In the genomic region with DNA sequence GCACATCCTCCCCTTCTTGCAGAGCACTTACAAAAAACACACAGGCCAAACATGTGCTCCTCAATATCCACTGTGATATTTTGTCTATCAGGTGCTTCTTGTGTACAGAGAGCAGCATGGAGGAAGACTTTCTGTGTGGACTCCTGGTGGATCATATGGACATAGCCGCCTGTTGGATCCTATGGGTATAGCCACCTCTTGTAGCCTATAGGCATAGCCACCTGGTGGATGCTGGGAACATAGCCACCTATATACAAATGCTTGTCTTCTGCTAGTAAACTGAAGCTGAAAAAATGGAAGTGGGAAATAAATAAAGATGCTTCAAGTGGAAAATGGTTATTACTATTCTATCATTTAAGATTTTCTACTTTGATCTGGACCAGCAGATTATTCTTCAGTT, we compare ENCODE assay signal across 31 mouse cellular contexts.
DNase-seq lines count a peak whose midpoint lies in the region; ATAC-seq and TF ChIP-seq lines count a peak whose summit lies in the region.
"Had no signal": no experiment of that assay in that cellular context is flagged by ENCODE, and none has a peak within 500 bp of the region (broad histone marks: within the 10 kb centered on the region; RNA-seq: fewer than 3 reads in every experiment).

No protein-coding gene starts in this region.

- H3K27ac ChIP-seq in intestine, postnatal 0 days (ENCODE audit: low read depth, low read length) = no peak overlapping the region
- H3K27ac ChIP-seq in intestine, embryonic 16.5 days (ENCODE audit: low read length) = no peak overlapping the region
- no peak overlapping the region for H3K27ac ChIP-seq in forebrain, embryonic 15.5 days (replicated peaks)
- H3K27ac ChIP-seq: embryonic facial prominence, embryonic 15.5 days; forebrain, embryonic 12.5 days; heart, embryonic 10.5 days; heart, embryonic 15.5 days; hindbrain, embryonic 12.5 days; hindbrain, postnatal 0 days; intestine, embryonic 15.5 days; limb, embryonic 13.5 days; liver, embryonic 12.5 days had no signal

- no peak overlapping the region for H3K9ac ChIP-seq in intestine, postnatal 0 days (ENCODE audit: low read depth, low read length)
- no peak overlapping the region for H3K9ac ChIP-seq in intestine, embryonic 16.5 days (ENCODE audit: low read depth, low read length)
- no peak overlapping the region for H3K9ac ChIP-seq in forebrain, embryonic 15.5 days (replicated peaks)
- H3K9ac ChIP-seq: embryonic facial prominence, embryonic 15.5 days; forebrain, embryonic 12.5 days; heart, embryonic 15.5 days; hindbrain, embryonic 12.5 days; intestine, embryonic 15.5 days; limb, embryonic 13.5 days; liver, embryonic 12.5 days had no signal

- no peak overlapping the region for H3K4me3 ChIP-seq in intestine, postnatal 0 days (ENCODE audit: low read depth, low read length)
- H3K4me3 ChIP-seq in intestine, embryonic 16.5 days (ENCODE audit: low read length) = no peak overlapping the region
- no peak overlapping the region for H3K4me3 ChIP-seq in forebrain, embryonic 15.5 days
- H3K4me3 ChIP-seq: embryonic facial prominence, embryonic 15.5 days; forebrain, embryonic 12.5 days; heart, embryonic 10.5 days; heart, embryonic 15.5 days; hindbrain, embryonic 12.5 days; intestine, embryonic 15.5 days; limb, embryonic 13.5 days; liver, embryonic 12.5 days had no signal

- ATAC-seq in intestine, postnatal 0 days = no peak
- ATAC-seq in intestine, embryonic 16.5 days = no peak
- ATAC-seq in forebrain, embryonic 15.5 days (replicated peaks) = no peak
- ATAC-seq: hindbrain, postnatal 0 days; intestine, embryonic 15.5 days; liver, embryonic 12.5 days had no signal

- H3K36me3 ChIP-seq in intestine, postnatal 0 days (ENCODE audit: control insufficient read depth, insufficient read depth) = no peaks in the 10 kb centered on the region
- no peaks in the 10 kb centered on the region for H3K36me3 ChIP-seq in intestine, embryonic 16.5 days (ENCODE audit: control insufficient read depth, insufficient read depth, low read length)
- H3K36me3 ChIP-seq in forebrain, embryonic 15.5 days = no peaks in the 10 kb centered on the region
- H3K36me3 ChIP-seq: embryonic facial prominence, embryonic 15.5 days; forebrain, embryonic 12.5 days; heart, embryonic 10.5 days; heart, embryonic 15.5 days; hindbrain, embryonic 12.5 days; intestine, embryonic 15.5 days; limb, embryonic 13.5 days; liver, embryonic 12.5 days had no signal

- DNase-seq in 3T3-L1 (ENCODE audit: low read depth, low spot score) (peak; percentile 1), A20 (ENCODE audit: low read depth, low spot score) (peak; percentile 16), R1 (ENCODE audit: low read depth, low spot score) (peak; percentile 28)
- DNase-seq in adrenal gland, adult 18-20 months (ENCODE audit: low spot score in 2 of 2) = no peak
- no peak for DNase-seq in heart, adult 11 months
- DNase-seq: adrenal gland, postnatal 25 days; cerebellum, adult 11-12 months; cerebellum, adult 9-11 months; gastrocnemius, postnatal 14 days; heart, postnatal 36 days; kidney, adult 9 months; kidney, postnatal 25 days; lung, adult 2 months; lung, postnatal 14 days; midbrain, embryonic 14.5 days; right cerebral cortex, postnatal 25 days; spleen, adult 18-20 months; thymus, adult 18-20 months; thymus, postnatal 4 days had no signal

- 83% methylated on average over 1 of the region's 1 CpGs for WGBS in intestine, postnatal 0 days
- 73% methylated on average over 1 of the region's 1 CpGs for WGBS in intestine, embryonic 16.5 days
- 85% methylated on average over 1 of the region's 1 CpGs for WGBS in forebrain, embryonic 15.5 days

- no peaks in the 10 kb centered on the region for H3K27me3 ChIP-seq in intestine, postnatal 0 days (replicated peaks; ENCODE audit: control insufficient read depth, insufficient read depth, low read length)
- no peaks in the 10 kb centered on the region for H3K27me3 ChIP-seq in intestine, embryonic 16.5 days (replicated peaks; ENCODE audit: control insufficient read depth, insufficient read depth, low read length)
- no peaks in the 10 kb centered on the region for H3K27me3 ChIP-seq in forebrain, embryonic 15.5 days
- H3K27me3 ChIP-seq: embryonic facial prominence, embryonic 15.5 days; forebrain, embryonic 12.5 days; heart, embryonic 15.5 days; hindbrain, embryonic 12.5 days; intestine, embryonic 15.5 days; limb, embryonic 13.5 days; liver, embryonic 12.5 days had no signal

- H3K4me1 ChIP-seq in intestine, postnatal 0 days (replicated peaks; ENCODE audit: control insufficient read depth, insufficient read depth, low read length) = no peaks in the 10 kb centered on the region
- H3K4me1 ChIP-seq in intestine, embryonic 16.5 days (ENCODE audit: control insufficient read depth, insufficient read depth, low read length) = no peaks in the 10 kb centered on the region
- no peaks in the 10 kb centered on the region for H3K4me1 ChIP-seq in forebrain, embryonic 15.5 days
- H3K4me1 ChIP-seq: embryonic facial prominence, embryonic 15.5 days; forebrain, embryonic 12.5 days; heart, embryonic 10.5 days; heart, embryonic 15.5 days; hindbrain, embryonic 12.5 days; intestine, embryonic 15.5 days; limb, embryonic 13.5 days; liver, embryonic 12.5 days had no signal

- TF ChIP-seq CTCF in intestine, postnatal 0 days (IDR thresholded peaks at IDR 0.05; ENCODE audit: low read depth) = peak; percentile 19; the same call in 1 of the 2 replicates

- H3K4me2 ChIP-seq in intestine, postnatal 0 days (replicated peaks; ENCODE audit: low read depth) = no peak overlapping the region
- H3K4me2 ChIP-seq in intestine, embryonic 16.5 days (ENCODE audit: low read depth, low read length) = no peak overlapping the region
- no peak overlapping the region for H3K4me2 ChIP-seq in forebrain, embryonic 15.5 days (replicated peaks)
- H3K4me2 ChIP-seq: embryonic facial prominence, embryonic 15.5 days; forebrain, embryonic 12.5 days; heart, embryonic 15.5 days; hindbrain, embryonic 12.5 days; intestine, embryonic 15.5 days; limb, embryonic 13.5 days; liver, embryonic 12.5 days had no signal

- H3K9me3 ChIP-seq in intestine, postnatal 0 days (ENCODE audit: control insufficient read depth) = no peaks in the 10 kb centered on the region
- H3K9me3 ChIP-seq in intestine, embryonic 16.5 days (ENCODE audit: control insufficient read depth, low read length) = no peaks in the 10 kb centered on the region
- no peaks in the 10 kb centered on the region for H3K9me3 ChIP-seq in forebrain, embryonic 15.5 days
- H3K9me3 ChIP-seq: embryonic facial prominence, embryonic 15.5 days; forebrain, embryonic 12.5 days; heart, embryonic 10.5 days; heart, embryonic 15.5 days; hindbrain, embryonic 12.5 days; intestine, embryonic 15.5 days; limb, embryonic 13.5 days; liver, embryonic 12.5 days had no signal

Comparison
In these comparisons a context has a peak if more than half of its experiments do, and no peak if none do; other contexts are left out.
1. DNase-seq: peak in 3T3-L1 (single experiment), A20 (single experiment) and R1 (single experiment); none in adrenal gland, adult 18-20 months (0 of 2) and heart, adult 11 months (single experiment).